Mouse (Mus musculus) layer of hippocampus, postnatal 14 days (tissue): ENCODE measurements at regions not wholly inside any gene's neighbourhood (a gene's known extent, or its start where the extent isn't known, plus 50 kb on each side); places are given as distances from the start of the nearest gene placed in this dataset.
A peak's percentile ranks its signal among the peaks of the same experiment; 100 is the strongest.

Source experiments
- DNase-seq, 2 experiments: peaks; one replicate each; pipeline ENCODE4 v3.0.0; 2021 to 2022; ENCODE audit warnings: low spot score in 2 of 2, mixed read lengths in 1 of 2

GRCm38 (mm10) chr1:193655076-193655677 lies 285.1 kb upstream of the Camk1g start:
- no peak for DNase-seq

GRCm38 (mm10) chr1:193650275-193650674 lies 280.2 kb upstream of the Camk1g start:
- DNase-seq = no peak

- DNase-seq = no peak
These were observed 279.3 kb upstream of the Camk1g start for GRCm38 (mm10) chr1:193649400-193649799.

GRCm38 (mm10) chr1:193647371-193648270 lies 277.5 kb upstream of the Camk1g start:
- no peak for DNase-seq

DNA sequence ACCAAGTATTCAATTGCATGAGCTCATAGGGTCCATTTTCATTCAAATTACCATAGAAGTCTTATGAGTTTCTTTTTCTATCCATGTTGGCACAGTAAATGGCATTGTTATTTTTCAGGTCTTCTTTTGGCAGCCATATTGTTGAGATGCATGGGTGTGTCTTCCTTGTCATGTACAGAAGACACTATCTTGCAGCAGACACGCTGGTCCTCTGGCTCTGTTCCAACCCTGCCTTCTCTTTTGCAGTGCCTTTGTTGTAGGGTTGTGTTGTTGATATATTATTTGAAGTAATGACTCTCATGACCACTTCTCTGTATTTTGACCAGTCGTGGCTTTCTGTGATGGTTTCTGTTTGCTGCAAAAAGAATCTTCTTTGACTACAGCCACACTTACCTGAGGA lies 274.4 kb upstream of the Camk1g start:
- DNase-seq = no peak

DNA sequence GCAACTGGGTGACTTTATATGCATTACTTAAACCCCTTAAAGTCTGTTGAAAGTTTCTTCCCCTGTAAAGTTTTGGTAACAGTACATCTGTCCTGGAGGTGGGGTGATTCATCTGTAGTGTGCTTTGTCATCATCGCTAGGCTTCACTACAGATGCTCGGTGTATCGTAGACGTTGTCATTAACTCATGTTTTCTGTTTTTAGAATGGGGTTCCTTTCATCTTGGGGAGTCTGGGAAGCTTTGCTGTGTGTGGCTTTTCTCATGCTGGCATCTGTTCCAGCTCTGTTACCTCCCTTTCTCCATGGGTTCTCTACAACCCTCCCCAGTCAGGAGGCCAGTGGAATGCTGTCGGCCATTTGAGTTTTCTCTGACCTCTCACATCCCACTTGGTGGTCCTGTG lies 266.4 kb upstream of the Camk1g start:
- no peak for DNase-seq

DNA sequence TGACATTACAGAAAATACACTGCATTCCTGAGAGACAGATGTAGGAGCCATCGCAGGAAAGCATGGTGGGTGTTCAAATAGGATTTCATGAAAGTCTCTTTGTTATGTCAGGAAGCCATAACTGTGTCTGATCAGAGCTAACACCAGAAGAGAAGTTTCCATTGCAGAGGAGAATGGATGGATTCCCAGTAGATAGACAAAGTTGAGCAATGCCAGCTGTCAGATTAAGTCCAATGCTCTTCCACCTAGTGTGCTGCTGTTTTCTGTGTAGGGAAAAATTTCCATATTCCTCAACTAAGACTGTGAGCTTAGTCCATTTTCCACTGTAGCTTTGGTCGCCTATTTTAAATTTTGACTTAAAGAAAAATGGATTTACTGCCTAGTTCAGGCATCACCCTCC lies 262.0 kb upstream of the Camk1g start:
- DNase-seq = no peak

- DNase-seq = no peak
These were observed 259.8 kb upstream of the Camk1g start for GRCm38 (mm10) chr1:193629887-193630286.

GRCm38 (mm10) chr1:193626924-193627849 lies 257.1 kb upstream of the Camk1g start:
- DNase-seq = no peak

GRCm38 (mm10) chr1:193625101-193625956 lies 255.2 kb upstream of the Camk1g start:
- no peak for DNase-seq

- no peak for DNase-seq
These were observed 253.5 kb upstream of the Camk1g start for GRCm38 (mm10) chr1:193623571-193623970.

DNA sequence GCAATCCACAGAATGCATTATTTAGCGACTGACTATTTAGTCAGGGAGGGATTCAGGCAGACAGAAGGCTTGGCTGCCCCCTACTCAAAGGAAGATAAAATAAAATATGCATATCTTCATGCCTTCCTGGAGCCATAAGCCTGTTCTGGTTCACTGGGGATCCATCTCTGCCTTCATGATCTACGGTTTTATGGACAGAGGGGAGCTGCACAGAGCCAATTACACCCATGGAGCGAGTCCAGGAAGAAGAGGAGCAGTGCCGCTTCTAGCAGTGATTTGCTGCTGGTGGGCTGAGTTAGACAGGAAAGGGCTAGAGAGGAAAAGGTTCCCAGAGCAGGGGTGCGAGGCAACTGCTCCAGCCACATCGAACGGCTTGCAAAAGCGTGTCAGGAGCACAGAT lies 248.2 kb upstream of the Camk1g start:
- no peak for DNase-seq

- DNase-seq = no peak
These were observed 240.4 kb upstream of the Camk1g start for GRCm38 (mm10) chr1:193610471-193610870.

GRCm38 (mm10) chr1:193599895-193600294 lies 229.8 kb upstream of the Camk1g start:
- peak in 1 of 2 experiments; percentile 88 for DNase-seq

GRCm38 (mm10) chr1:193599163-193599562 lies 229.1 kb upstream of the Camk1g start:
- DNase-seq = no peak

DNA sequence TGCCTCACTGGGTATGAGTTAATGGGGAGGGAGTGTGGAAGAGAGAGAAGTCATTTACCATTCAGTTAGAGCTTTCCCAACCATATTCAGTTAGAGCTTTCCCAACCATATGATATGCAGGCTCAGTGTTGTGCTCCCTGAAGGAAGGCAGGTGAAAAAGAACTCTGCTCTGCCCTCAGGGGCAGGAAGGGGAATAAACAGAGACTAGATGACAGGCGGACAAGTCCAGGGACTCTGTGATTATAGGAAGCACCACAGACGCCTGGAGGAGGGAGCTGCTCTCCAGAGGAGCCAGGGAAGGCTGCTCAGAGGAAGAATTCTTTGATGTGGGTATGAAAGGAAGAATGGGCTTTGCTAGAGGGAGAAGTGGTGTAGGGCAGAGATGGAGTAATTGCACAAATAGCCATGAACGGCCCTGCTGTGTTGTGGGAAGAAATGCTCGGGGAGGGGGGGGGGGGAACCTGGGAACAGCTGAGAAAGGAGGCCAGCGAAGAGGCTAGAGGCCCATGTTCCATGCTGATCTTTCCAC lies 220.3 kb upstream of the Camk1g start:
- DNase-seq = no peak

DNA sequence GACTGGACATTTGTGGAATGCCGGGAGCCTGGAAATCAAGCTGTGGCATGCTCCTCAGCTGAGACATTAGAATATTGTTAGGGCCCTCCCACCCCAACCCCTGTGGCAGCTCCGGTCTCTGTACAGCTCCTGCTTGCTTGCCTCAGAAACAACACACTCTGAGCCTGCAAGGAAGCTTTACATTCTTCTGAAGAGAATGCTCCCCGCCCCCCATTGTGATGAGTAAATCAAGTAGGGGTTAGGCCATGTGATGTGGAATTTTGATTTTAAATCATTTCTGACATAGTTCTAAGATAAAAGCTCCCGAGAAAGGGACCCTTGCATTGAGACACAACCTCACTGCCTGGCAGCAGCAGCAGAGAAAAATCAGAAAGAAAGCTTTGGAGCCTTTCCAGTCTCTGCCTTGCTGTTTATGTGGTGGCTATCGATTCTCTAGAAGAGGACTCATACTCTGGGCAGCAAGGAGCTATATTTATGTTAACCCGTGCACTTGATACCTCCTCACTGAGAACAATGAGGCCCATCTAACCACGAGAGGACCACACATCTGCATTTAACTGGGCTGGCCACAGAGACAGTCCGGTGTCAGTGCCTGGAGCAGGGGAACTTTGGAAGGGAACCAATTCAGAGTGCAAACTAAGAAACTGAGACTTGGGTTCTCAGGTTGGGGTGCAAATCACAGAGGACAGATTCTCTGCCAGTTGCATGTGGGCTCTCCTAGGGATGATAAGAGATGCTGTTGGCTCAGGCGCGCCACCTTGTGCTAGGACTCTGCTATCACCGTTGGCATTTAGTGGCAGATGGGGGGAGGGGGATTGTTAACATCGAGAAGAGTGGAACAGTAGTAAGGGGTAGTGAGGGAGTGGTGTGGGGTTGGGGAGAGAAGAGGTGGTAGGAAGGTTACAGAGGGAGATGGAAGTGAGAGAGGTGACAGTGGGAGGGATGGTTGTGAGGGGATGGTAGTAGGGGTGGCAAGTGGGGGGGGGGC lies 218.7 kb upstream of the Camk1g start:
- peak; percentile 63 to 68 for DNase-seq

- no peak for DNase-seq
These were observed 217.2 kb upstream of the Camk1g start for GRCm38 (mm10) chr1:193587317-193587716.

DNA sequence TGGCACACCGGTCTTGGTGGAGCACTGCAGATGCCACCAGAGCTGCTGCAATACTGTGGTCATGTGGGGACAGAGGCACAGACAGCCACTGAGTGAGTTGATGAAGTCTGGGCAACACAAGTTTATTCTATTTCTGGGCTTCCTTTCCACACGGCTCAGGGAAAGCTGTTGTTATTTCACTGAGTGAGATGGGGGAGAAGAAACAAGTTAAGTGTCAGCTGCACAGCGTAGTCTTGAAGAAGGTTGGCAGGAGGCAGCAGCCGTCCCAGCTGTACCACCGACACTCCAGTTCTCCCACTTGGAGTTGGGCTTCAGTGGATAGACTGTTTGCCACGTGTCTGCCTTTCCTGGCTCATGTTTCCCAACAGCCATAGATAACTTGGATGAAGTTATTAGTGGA lies 216.8 kb upstream of the Camk1g start:
- DNase-seq = peak; percentile 51 to 73
